Mouse (Mus musculus): ENCODE results near the gene Ak5.

- TF ChIP-seq CTCF (IDR thresholded peaks at IDR 0.05; ENCODE audit: borderline replicate concordance, insufficient read depth, low read depth, low read length) (no peak), POLR2A (IDR thresholded peaks at IDR 0.05; ENCODE audit: borderline replicate concordance, insufficient read depth, low read length) (no peak)
Measured at GRCm38 (mm10) chr3:152490423-152490822, 177.7 kb downstream of the Ak5 start.
